Mouse (Mus musculus) large intestine, adult 2 months (tissue): ENCODE data around the gene Naglu. TPM values are rescaled to one million over a fixed set of nuclear protein-coding genes. Genes with fewer than 3 reads are reported as not detected.

Experiments
- DNase-seq: peaks from one replicate; pipeline ENCODE4 v3.0.0-alpha.2; 2012; ENCODE audit warnings: low read depth, low spot score
- WGBS: fragments of 180-500 bp; shearing (Covaris S2); methylation state at CpG from one replicate; pipeline ENCODE4 v1.1.7; 2018; 5-methylcytosine and 5-hydroxymethylcytosine counted together
- polyA plus RNA-seq: library from polyadenylated mRNA; depleted of rRNA; stranded (reverse); fragments of >200 nt; gene quantifications from 2 replicates; pipeline ENCODE4 v1.2.3, GENCODE M21; 2012; rRNA removed

Naglu gene
- 12.9 and 13.6 TPM in 2 replicates for polyA plus RNA-seq

DNA sequence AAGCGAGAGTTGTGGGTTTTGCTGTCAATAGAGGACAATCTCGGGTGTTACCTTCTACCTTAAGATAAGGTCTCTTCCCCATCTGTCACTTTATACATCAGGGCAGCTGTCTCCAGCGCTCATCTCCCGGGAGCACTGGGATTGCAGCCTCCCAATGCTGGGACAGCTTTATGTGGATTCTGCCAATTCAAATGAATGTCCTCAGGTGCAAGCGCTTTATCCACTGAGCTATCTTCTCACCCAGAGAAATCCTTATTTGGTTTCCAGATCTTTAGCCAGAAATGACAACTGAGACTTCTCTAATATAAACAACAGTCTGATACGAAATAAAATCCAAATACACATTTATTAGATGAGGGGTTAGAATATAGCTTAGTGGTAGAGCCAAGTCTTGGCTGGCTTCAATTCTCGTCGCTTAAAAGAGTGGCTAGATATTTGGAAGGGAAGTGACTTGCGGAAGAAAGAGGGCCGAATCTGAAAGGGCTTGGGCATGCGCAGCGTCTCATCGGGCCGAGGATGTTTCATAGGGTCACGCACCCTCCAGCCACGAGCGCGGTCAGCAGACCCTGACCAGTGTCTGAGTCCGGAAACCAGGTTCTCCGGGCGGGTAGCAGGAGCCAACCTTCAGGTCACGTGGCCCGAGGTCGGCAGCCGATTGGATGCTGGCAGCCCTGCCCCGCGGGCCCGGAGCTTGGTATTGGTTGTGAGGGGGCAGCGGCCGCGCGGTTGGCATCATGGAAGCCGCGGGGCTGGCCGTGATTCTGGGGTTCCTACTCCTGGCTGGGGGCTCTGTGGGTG is at the start of gene Naglu:
TSS of gene Naglu (plus strand) at position 622 of the 798 bp plus-strand sequence.
- WGBS = 4% methylated on average over 35 of the region's 35 CpGs
- DNase-seq = no peak

DNA sequence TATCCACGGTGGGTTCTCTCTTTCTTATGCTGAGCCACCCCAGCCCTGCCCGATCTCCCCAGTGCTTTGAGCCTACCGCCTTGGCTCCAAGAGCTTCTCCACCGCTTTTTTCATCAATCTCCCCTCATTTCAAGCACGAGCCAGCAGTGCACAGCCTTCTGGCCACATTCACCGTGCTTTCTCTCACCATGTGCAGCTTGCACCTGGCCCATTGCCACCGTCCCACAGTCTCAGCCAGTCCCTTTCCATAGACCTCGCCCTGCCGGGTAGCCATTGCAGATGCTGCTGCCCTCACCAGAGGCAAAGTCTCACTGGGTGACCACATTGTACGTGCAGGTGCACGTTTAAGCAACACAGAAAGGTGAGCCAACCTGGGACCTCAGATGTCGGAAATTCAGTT is 46.4 kb upstream of the Naglu start:
- 83% methylated on average over 12 of the region's 12 CpGs for WGBS
- DNase-seq = no peak

DNA sequence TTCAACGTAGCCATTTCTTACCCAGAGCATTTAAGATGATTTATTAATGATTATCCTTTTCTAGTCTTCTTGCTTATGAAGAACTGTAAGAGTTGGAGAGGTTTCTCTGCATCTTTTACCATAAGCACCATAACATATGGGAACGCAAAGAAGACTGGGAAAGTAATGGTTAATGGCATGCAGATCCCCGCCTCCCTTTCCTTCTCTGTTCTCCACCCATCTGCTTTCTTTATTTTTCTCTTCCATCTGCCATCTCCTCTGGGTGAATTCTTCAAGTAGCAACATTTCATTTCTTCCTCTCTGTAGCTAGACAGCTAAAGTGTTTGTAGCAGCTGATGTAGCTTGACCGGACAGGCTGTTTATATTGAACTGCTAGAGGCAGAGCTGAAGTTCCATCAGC is 45.8 kb upstream of the Naglu start:
- 84% methylated on average over 4 of the region's 4 CpGs for WGBS
- no peak for DNase-seq

DNA sequence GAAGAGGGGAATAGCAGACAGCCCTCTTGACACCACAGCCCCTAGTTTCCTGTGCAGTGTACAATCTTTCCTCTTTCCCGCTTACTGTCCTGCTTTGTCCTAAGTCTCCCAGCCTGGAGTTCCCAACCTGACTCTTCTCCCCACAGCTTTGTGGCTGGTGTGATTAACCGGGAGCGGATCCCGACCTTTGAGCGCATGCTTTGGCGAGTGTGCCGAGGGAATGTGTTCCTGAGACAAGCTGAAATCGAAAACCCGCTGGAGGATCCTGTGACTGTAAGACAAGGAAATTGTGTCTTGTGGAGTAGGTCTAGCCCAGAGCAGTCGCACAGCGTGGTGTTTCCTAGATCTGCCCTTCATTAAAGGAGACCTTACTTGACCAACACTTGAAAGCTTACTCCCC is 42.7 kb upstream of the Naglu start:
- WGBS = 92% methylated on average over 11 of the region's 11 CpGs
- DNase-seq = no peak

DNA sequence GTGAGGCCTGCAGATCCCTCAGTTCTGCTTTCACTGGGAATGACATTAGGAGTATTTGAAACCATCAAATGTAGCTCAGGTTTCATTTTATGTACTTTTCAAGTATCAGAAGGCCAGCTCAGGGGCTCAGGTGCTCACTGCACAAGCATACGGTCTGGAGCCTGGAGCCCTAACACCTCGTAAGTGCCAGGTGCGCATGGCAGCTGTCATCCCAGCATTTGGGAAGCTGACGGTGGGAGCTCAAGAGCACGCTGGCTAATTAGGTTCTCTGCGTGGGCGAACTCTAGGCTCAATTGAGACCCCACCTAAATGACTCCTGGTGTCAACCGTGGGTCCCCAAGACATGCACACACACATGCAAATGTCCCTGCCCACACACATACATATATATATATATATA is 40.5 kb upstream of the Naglu start:
- 96% methylated on average over 8 of the region's 8 CpGs for WGBS
- no peak for DNase-seq

DNA sequence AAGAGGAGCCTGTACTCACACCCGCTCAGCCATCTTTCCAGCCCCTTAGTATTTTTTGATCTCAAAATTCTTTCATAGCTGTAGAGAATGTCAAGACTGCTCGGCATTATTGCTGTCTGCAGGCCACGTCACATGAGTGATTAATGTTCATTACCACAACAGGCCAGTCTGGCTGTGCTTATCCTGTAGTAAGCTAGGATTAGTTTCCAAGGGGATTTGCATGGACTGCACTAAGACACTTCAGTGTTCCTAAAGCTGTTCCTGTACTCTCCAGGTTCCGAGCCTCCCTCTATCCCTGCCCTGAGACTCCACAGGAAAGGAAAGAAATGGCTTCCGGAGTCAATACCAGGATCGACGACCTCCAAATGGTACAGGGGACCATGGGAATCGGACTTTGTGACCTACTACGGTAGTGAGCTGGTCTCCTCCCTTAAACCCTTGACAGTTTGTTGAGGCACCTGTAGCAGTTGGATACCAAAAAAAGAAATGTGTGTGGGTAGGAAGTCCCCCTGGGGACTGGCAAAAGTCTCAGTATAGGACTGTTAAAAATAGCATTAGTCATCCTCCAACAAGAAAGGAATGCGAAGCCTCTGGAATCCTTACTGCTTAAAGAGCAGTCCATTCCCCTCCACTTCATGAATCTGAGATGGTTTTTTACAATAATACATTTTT is 39.5 kb upstream of the Naglu start:
- WGBS = 85% methylated on average over 10 of the region's 10 CpGs
- no peak for DNase-seq

DNA sequence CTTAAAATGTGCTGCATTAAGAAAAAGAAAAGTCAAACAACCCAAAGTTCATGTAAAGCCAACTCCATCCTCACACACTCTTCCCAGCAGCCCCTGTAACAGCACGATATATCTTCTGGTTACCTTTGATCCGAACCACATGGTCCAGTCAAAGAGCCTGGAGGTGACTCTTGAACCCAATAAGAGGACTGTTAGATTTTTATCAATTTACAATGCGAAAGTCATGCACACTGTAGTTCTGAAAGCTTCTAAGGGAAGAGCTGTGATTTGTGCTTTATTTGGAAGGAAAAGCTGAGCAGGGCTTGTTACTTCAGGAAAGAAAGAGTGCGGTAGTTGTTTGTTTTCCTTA is 39.0 kb upstream of the Naglu start:
- 65% methylated on average over 4 of the region's 4 CpGs for WGBS
- no peak for DNase-seq

DNA sequence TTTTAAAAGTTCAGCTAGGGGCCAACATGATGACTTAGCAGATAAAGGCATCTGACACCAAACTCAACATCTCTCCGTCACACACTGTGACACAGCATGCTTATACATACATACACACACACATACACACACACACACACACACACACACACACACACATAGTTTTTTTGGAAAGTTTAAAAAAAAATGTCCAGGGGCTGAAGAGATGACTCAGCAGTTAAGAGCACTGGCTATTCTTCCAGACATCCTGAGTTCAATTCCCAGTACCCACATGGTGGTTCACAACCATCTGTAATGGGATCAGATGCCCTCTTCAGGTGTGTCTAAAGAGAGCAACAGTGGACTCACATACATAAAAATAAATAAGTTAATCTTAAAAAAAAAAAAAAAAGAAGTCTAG is 38.3 kb upstream of the Naglu start:
- 96% methylated on average over 1 of the region's 1 CpGs for WGBS
- no peak for DNase-seq

DNA sequence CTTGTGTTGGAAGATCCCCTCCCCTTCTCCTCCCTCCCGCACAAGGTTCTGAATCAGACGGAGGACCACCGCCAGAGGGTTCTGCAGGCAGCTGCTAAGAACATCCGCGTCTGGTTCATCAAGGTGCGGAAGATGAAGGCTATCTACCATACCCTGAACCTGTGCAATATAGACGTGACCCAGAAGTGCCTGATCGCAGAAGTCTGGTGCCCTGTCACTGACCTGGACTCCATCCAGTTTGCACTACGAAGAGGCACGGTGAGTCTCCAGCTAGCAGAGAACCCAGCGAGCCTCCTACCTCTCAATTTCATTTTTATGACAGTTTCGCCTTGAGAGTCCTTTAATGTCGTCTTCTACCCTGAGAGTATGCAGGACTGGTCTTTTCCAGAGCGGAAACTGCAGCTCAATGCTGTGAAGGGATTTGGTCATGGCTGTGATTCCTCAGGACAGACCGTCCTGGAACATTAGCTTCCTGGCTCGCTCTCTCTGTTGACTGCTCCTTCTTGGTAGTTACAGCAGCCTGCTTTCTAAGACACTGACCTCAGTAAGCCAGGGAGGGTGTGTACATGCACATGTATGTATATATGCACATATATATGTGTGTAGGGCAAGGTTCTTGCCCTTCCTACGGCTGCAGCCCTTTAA is 35.8 kb upstream of the Naglu start:
- 93% methylated on average over 17 of the region's 17 CpGs for WGBS
- DNase-seq = no peak

DNA sequence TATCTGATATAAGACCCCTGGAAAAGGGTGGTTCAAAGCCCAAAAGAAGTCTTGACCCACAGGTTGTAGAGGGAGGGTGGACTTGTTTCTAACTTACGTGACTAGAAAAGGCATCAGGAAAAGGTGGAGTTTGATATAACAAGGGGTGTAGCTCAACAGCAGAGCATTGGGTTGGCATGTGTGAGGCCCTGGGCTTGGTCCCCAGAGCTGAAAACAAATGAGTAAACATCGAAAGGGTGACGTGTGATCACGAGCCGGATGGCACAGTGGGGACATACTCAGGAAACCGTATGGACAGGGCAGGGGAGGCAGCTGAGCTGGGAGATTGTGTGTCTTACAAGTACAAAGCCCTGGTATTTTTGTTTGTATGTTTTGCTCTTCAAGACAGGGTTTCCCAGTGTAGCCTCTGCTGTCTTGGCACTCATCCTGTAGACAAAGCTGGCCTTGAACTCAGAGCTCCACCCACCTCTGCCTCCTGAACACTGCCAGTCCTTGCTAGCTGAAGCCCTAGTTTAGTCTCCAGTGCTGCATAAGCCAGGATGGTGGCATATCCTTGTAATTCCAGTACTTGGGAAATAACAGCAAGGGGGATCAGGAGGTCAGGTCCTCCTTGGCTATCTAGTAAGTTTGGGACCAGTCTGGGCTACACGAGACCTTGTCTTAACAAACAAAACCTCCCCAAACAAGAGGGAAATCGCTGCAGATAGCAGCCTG is 35.0 kb upstream of the Naglu start:
- no peak for DNase-seq
- WGBS = 92% methylated on average over 8 of the region's 8 CpGs

DNA sequence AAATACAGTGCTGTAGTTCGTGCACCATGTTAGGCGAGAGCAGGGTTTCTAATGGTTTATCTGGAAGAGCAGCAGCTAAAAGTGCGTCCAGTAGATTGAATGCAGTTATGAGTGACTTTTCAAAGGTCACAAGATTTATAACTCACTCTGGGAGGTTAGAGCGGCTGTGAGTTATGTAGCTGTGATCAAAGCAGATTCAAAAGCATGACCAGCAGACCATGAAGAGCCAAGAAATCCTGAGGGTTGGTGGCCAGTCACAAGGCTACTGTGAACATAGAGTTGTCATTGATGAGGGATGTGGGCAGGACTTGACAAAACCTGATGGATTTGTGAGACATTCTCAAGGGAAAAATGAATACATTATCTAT is 34.5 kb upstream of the Naglu start:
- no peak for DNase-seq
- 89% methylated on average over 4 of the region's 4 CpGs for WGBS

DNA sequence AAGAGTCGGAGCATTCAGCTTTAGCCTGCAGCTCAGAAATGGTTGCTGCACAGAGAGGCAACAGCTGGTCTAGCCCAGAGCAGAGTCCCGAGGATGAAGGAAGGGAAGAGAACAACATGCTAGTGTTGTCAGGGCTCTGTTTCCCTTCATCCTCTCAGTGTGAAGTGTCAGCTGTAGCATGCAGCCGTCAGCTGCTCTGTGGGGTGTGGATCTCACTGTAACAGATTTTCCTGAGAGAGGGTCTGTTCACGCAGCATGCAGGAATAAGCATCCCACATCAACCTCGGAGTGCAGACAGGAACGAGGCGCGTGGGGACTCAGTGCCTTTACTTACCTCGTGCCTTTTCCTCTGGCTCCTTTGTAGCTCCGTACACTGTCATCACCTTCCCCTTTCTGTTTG is 32.0 kb upstream of the Naglu start:
- 86% methylated on average over 10 of the region's 10 CpGs for WGBS
- no peak for DNase-seq

DNA sequence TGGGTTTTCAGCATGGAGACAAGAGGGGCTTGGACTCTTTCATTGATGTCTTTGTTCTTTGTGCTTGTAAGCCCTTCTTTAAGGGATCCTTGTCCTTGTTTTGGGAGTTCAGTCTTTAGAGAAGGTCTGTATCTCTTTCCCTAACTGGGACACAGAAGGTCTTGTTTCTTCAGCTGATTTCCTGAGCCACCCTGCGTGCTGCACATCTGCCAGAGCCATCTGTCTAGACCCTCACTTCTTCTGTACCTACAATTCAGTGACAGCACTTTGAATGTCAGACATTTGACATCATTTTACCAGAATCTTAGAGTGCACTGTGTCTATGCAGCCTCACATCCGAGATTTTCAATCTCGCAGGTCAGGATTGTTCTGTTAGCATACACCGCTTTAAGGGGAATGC is 24.0 kb upstream of the Naglu start:
- DNase-seq = no peak
- WGBS = 92% methylated on average over 4 of the region's 4 CpGs

DNA sequence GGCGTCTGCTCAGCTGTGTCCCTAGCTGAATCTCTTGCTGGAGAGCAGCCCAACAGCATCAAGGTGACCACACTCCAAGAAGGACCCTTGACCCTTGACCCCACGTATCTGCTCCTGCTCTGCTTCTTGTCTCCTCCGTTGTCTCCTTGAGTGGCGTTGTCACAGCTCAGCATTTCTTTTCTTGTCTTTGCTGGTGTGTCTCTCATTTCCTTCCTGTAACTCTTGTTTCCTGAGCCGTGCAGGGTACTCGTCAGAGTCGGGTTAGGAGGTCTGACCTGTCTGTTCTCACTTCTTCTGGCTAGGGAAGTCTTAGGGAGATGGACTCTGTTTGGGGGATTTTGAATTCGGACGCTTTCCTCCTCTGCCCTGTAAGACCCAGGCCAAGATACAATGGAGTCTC is 23.4 kb upstream of the Naglu start:
- DNase-seq = no peak
- 67% methylated on average over 9 of the region's 9 CpGs for WGBS

DNA sequence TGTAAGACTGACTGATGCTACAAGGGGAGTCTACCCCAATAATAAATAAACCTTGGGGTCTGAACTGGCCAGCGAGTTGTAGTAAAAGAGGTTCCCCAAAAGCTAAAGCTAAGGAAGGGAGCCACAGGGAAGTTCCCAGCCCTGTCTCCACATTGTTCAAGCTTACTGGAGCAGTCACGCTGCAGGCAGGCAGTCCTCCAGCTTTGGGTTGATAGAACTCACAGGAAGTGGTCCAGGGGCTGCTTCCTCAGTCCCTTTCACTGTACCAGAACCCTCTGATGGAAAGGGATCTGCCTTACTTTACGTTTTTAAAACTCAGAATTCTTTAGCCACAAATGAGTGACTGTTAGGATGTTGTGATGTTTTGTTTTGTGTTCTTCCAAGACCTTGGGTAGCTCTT is 22.3 kb upstream of the Naglu start:
- 80% methylated on average over 3 of the region's 3 CpGs for WGBS
- no peak for DNase-seq

DNA sequence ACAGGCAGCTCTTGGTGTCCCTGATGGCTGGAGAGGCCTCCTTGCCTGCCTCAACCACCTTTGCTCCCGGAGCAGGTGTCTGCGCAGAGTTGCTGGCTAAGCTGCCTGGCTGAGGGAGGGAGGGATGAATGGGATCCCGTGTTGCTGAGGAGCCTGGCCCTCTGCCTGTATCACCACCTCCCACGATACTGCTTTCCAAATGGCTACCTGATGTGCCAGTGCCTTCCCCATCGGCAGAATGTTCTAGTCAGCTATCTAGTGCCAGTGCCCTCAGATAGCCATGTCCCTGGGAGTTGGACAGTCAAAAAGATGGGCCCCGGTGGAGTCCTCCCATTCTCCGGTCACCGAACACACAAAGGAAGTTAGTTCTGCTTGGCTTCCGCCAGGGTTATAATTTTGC is 19.5 kb upstream of the Naglu start:
- 91% methylated on average over 9 of the region's 9 CpGs for WGBS

DNA sequence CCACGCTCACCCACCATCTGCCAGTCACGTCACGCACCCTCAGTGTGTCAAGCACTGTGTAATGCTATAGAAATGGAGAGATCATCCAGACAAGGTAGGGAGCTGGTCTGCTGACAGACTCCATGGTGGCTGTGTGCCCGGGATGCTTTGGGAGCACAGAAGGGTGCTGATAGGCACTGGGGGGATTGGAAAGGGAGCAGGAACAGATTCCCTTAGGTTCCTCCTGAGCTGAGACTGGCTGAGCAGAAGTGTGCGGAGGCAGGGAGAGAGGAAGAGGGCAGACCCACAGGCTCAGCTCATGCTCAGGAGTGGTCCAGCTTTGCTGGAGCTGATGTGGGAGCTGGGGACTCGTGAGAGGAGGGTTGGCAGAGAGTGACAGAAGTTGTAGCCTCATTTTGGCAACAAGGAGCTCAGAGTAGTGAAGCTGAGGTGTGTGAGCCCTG is 18.7 kb upstream of the Naglu start:
- whole genome bisulfite sequencing = 96% methylated on average over 6 of the region's 6 CpGs
- DNase-seq = no peak

More for the DNA sequence above, 19.5 kb upstream of the Naglu start:
- DNase-seq = no peak

DNA sequence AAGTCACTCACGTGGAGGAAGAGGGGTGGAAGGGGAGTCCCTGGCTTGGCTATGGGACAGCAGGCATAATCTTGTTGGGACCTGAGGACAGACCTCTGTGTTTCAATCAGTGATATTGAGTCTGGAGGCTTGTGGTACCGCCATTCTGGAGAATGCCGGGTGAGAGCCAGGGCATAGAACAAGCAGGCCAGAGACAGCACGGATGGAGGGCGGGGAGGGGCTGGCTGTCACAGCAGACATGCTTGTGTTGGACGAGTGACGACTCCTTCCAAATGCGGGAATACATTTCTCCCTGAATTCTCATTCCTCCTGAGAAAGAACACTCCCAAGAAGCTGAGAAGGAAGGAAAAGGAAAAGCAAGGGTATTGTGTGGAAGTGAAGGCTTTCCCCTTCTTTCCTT is 18.2 kb upstream of the Naglu start:
- no peak for DNase-seq
- 93% methylated on average over 8 of the region's 8 CpGs for WGBS

DNA sequence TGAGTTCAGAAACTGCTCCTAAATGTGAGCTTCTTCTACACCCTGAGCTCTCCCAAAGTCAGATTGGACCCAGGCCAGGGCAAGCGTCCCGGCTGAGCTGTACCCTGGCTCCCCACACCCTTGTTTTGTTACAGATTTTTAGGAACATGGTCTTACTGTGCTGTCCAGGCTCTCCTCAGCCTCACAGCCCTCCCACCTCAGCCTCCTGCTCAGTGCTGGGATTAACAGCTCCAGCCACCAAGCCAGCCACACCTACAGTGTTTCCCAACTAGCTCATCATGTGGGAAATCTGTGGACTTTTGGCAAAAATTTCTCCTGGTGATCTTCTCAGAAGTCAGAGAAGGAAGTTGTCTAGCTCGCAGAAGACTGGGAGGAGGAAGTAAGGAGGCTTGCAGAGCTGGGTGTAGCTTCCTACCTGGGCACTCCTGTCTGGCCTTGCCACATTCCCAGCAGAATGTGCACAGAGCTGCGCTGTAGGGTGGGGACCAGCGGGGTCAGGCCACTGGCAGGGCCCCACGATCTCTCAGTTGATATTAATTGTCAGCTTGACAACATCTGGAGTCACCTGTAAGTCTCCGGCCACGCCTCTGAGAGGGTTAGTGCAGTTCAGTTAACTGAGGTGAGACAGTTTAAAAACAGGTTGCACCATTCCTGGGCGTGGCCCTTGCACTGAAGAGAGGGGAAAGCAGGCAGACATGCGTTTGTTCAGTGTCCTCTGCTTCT is 16.9 kb upstream of the Naglu start:
- 25% methylated on average over 10 of the region's 10 CpGs for WGBS
- DNase-seq = no peak

DNA sequence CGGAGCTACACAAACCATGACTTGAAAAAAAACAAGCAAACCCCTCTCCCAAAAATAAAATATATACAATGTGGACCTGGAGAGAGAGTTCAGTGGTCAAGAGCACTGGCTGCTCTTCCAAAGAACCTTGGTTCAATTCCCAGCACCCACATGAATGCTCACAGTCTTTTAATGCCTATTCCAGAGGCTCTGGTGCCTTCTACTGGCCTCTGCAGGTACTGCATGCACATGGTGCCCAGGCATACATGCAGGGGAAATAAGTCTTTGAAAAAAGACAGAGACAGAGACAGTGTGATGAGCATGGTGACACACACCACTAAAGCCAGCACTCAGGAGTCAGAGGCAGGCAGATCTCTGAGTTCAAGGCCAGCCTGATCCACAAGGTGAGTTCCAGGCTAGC is 15.8 kb upstream of the Naglu start:
- no peak for DNase-seq
- WGBS = 95% methylated on average over 1 of the region's 1 CpGs
